Mouse (Mus musculus): ENCODE results near the gene Slc23a2.

The Slc23a2 gene

DNA sequence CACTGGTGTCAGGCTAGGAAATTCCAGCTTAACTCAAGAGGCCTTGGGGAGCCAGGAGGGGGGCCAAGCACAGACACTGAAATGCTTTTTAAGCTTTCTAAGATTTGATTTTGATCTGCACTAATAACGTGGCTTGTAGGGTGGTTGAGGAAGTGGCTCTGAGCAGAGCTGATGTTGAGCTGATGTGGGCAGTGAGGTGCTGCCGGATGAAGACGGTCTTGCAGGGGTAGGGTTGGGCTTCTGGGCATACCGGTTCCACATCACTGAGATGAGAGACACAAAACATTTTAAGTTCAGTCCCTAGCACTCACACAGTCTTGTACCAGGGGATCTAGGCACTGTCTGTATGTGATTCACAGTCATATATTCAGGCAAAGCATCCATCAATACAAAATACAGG, 46.5 kb downstream of the Slc23a2 start:
- DNase-seq (ENCODE audit: low read depth, low spot score): no peak

DNA sequence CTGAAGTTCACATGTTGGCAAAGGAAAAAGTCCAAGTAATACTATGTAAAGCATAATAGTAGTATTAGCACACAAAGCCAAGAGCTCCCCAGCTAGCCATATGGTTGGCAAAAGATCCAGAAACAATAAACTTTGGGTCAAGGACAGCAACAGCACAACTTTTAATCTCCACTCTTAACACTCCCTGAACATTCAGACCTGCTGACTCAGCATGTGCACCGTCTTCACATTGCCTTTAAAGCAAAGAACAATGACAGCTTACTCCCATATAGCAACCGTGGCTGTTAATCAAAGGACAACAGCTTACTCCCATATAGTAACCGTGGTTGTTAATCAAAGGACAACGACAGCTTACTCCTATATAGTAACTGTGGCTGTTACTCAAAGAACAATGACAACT, 48.3 kb downstream of the Slc23a2 start:
- DNase-seq (ENCODE audit: low read depth, low spot score): no peak

DNA sequence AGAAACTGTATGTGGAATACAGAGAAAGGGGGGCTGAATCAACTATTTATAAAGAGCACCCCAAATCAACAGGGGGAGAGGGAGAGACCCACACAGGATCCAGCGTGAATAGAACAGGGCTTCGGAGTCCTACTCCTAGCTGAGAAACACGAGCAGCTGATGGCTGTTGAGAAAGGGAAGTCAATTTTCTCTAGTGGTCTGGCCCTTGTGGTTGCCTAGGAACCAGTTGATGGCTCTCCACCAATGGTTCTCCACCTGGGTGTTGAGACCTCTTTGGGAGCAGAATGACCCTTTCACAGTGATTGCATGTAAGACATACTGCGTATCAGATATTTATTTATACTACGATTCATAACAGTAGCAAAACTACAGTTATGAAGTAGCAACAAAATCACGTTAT, 49.1 kb downstream of the Slc23a2 start:
- no peak for DNase-seq (ENCODE audit: low read depth, low spot score)

DNA sequence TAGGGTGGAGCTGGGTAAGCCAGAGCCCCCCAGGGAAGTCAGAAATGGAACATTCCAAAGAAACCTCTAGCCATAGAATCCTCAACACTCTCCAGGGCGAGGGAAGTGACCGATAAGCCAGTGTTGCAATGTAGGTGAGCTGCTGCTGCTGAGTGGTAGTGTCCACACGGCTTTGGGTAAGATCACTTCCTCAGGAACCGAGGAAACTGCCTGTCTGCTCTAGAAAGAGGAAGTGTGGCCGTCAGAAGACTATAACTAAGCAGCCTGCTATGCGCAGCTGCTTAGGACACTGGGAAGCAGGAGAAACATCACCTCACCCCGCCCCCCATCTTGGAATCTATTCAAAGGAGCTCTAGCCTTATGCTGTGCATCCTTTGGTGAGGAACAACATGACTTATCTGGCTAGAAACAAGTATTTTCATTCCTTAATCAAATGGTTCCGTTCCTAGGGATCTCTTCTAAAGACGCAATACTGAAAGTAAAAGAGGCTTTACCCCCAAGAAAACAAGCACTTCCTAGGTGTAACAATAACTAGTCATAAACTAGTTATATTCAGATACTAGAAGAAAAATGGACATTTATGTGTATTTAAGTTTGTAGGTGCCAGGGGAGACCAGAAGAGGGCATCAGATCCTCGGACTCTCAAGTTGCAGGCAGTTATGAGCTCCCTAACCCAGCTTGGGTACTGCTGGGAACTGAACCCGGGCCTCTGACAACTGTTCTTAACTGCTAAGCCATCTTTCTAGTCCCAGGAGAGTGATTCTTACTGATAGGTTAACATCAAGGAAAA, 50.3 kb downstream of the Slc23a2 start:
- no peak for DNase-seq (ENCODE audit: low read depth, low spot score)

DNA sequence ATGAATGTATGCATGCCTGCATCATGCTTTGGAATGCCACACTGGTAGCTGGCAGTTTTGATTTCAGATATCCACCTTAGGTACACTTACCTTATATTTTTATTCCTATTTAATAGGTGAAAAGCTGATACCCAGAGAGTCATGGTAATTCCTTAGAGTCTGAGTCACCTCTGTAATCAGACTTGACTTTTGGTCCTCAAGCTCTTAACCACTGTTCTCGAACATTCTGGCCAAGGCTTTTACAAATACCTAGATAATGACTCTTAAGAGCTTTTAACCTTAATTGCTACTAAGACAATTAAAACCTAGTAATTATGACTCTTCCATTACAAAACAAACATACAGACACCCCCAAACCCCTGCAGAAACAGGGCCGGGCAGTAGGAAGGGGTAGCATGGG, 51.2 kb downstream of the Slc23a2 start:
- no peak for DNase-seq (ENCODE audit: low read depth, low spot score)

DNA sequence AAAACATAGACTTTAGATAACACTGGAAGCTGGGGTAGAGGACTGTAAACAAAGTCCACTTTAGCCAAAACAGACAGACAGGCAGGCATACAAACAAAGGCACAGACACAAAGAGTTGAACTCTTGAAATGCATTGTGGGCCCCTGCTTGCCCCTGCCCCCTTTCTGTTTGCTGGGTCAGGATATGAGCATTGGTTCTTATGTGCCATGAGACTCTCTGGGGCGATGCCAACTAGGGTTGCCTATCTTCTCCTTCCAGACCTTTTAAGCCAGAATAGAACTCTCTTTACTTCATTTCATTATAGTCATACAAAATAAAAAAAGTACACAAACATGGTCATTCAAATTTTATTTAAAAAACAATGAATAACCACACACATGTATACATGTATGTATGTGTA, 51.6 kb downstream of the Slc23a2 start:
- DNase-seq (ENCODE audit: low read depth, low spot score): no peak

GRCm38 (mm10) chr2:132092722-132093121, 52.2 kb downstream of the Slc23a2 start:
- DNase-seq (ENCODE audit: low read depth, low spot score): no peak

DNA sequence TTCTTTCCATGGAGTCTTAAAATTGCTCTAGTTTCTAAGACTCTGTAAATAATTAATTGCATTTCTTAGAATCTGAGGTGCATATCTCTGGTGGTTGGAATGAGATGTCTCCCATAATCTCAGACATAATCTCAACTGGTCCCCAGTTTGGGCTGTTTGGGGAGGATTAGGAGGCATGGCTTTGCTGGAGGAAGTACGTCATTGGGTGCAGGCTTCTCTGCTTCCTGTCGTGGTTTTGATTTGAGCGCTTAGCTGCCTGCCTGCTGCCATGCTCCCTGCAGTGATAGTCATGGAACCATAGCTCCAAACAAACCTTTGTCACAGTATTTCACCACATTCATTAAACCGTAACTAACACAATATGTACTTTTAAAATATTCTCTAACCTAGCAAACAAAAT, 53.2 kb downstream of the Slc23a2 start:
- no peak for DNase-seq (ENCODE audit: low read depth, low spot score)

DNA sequence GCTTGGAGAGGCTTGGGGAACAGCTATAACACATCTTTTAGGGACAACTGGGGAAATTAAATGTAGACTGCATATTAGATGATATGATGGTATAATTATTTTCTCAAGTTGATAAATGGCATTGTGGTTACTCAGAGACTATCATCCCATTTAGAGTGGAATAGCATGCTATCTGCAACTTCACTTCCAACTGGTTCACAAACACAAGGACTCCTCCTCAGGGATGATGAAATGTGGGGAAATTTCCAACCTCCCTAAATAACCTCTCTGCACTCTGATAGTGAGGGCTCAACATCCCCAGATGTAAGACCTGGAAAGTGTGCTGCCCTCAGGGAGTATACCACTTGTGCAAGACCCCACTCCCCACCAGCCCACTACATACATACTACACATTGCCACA, 60.1 kb downstream of the Slc23a2 start:
- DNase-seq (ENCODE audit: low read depth, low spot score): no peak

DNA sequence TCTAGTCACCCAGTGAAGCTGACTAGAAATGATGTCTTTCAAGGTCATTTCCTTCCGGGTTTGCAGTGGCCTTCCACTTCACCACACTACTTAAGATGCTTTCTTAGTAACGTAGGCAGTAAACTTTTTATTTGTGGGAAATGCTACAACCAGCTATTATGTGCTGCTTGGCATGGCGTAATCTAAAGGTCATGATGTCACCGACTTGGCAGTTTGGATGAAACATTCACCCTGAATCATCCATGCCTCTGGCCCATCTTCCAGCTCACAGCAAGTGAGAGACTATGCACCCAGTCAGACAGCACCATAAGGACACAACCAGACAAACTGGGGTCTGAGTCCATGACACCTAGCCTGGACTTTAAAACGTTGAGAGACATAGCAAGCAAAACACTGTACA, 60.5 kb downstream of the Slc23a2 start:
- no peak for DNase-seq (ENCODE audit: low read depth, low spot score)

DNA sequence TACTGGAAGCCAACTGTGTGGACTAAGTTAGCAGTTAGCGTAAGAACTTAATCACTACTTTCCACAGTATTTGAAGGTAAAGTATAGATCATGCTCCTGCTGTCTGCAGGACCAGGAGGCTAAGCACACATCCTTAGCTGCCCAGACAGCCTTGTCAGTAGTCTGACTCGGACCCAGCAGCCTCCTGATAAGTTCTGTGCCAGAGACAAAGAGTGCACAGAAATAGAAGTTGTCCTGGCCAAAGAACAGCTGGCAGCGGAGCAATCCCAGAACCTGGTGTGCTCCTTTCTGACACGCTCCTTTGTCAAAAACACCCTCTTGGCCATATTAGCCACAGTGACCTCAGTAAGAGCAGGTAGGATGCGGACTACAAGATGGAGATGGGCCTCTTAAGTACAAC, 65.8 kb downstream of the Slc23a2 start:
- no peak for DNase-seq (ENCODE audit: low read depth, low spot score)

- DNase-seq (ENCODE audit: low read depth, low spot score): no peak
Measured at GRCm38 (mm10) chr2:132073052-132073451, 71.9 kb downstream of the Slc23a2 start.

DNA sequence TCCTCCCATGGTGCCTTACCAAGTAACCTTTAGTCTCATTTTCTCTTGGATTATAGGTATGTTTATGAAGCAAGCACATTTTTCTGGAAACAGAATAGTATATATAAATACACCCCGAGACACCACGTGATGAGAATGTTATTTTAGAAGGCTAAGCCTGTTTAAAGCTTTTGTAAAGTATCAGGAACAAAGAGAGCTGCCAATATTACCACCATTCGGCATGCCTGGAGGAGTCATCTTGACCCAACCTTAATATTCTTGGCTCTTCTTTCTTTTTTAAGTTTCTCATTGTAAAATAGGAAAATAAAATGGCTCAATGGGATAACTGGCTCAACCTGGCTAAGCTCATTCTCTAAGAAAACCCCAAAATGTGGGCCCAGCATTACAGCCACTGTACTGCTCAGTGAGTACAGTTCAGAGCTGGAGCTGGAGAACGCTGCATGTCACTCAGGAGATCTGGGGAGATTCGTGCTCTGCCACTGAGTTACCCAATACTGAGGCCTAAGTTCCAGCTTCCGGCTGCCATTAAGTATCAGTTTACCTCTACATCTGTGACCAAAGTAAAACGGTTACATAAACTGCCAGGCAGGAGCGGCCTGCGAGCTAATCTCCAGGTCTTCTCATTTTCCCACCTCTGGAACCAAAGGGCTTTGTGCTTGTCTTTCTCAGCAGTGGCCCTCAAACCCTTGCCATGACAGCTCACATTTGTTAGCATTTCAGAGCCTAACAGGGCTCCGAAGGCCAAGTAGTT, 74.7 kb downstream of the Slc23a2 start:
- DNase-seq (ENCODE audit: low read depth, low spot score): no peak

DNA sequence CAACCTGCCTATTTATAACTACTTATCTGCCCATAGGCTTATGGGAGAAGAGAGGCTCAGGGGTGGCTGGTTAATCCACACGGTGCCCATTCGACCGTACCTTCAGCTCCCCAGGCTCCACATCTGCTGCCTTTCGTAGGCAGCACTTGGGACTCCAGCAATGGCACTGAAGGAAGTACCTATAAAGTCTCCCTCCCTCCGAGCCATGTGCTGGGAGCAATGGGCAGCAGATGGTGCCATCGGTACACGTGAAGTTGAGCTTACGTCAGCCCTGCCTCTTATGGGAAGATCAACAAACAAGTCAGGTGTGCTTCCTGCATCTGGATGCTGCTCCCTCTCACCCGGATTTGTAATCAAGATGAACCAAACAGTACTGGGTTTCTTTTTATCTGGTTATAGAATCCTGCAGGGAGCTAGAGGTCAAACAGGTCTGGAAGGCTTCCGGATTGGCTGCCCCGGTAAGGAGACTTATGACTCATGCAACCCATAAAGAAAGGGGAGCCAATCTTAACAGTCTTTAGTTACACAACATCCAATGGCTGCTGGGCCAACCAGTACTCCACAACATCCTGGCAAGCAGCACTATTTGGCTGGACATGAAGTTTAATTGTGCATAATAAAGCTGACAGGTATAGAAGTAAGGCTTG, 80.6 kb downstream of the Slc23a2 start:
- DNase-seq (ENCODE audit: low read depth, low spot score): no peak

DNA sequence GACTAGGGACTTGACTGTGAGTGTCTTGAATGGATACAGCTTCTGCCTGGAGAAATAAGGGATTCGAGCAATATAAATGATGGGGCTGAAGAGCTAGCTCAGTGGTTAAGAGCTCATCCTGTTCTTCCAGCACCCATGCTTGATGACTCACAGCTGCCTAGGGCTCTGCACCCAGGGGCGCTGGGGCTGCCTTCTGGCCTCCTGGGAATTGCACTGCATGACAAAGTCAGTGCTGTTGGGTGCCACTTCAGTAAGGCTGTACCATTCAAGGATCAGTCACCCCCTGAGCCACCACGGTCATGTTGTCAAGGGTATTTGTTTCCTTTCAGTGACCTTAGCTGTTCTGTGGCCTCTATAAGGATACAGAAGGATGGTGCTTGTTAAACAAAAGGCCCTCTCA, 81.1 kb downstream of the Slc23a2 start:
- no peak for DNase-seq (ENCODE audit: low read depth, low spot score)

GRCm38 (mm10) chr2:132061884-132062283, 83.0 kb downstream of the Slc23a2 start:
- DNase-seq (ENCODE audit: low read depth, low spot score): no peak

GRCm38 (mm10) chr2:132059919-132060318, 85.0 kb downstream of the Slc23a2 start:
- no peak for DNase-seq (ENCODE audit: low read depth, low spot score)

- no peak for DNase-seq (ENCODE audit: low read depth, low spot score)
Measured at GRCm38 (mm10) chr2:132055349-132055753, 89.6 kb downstream of the Slc23a2 start.

DNA sequence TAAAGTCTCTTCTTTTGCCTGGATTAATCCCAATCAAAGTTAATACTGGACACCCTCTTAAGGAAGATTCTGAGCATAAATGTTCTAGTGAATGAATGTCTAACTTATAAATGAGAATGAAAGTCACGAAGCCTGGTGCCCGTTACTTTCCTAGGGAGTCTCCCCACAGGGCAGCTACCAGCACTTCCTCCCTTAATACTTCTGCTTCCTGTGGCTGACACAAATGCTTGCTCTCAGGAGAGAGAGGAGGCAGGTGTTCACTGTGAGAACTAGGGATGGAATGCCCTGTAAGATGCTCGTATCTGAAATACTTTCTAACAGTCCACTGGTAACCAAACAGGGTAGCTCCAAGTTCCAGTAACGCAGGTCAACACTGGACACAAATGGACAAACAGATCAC, 91.1 kb downstream of the Slc23a2 start:
- no peak for DNase-seq (ENCODE audit: low read depth, low spot score)

GRCm38 (mm10) chr2:132051798-132052197, 93.1 kb downstream of the Slc23a2 start:
- DNase-seq (ENCODE audit: low read depth, low spot score): no peak

DNA sequence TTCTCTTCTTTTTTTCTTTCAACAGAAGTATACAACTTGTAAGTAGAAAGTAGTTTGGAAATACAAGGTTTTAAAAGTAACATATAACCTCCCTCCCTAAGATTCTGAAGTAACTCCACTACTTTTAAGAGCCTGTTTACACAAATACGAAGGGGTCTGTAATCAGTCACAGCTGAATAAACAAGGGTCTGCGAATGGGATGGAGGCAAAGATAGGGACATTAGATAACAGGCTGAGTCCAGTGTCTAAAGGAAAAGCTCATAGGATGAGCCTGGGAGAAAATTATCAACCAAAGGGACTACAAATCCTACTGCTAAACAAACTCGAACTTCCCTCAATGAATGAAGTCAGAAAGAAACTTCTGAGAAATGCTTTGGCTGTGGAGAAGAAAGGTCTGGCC, 95.0 kb downstream of the Slc23a2 start:
- DNase-seq (ENCODE audit: low read depth, low spot score): no peak

GRCm38 (mm10) chr2:132049491-132049890, 95.4 kb downstream of the Slc23a2 start:
- DNase-seq (ENCODE audit: low read depth, low spot score): no peak

All from ES-CJ7 (cell line).